Mouse (Mus musculus) G1E (cell line): Measurements from ENCODE around the gene Rtl8a. TPM values are rescaled to one million over a fixed set of nuclear protein-coding genes. Genes with fewer than 3 reads are reported as not detected.
"Not testable (repeated sequence)": the region's sequence is repeated elsewhere in the genome, so short reads cannot be mapped to it uniquely, and the experiment has no call there.

Experiments
- ATAC-seq: 2 replicates; pipeline ENCODE4 v1.8.0; 2016; ENCODE audit warnings: mild to moderate bottlenecking; ENCODE audit not compliant: insufficient number of reproducible peaks, poor library complexity, low FRiP score, severe bottlenecking; ENCODE audit errors: extremely low read depth
- DNase-seq: peaks from one replicate; pipeline ENCODE4 v3.0.0; 2012; ENCODE audit warnings: low spot score
- H3K27me3 ChIP-seq: 2 replicates; pipeline ENCODE4 v1.6.1; 2012; ENCODE audit warnings: mild to moderate bottlenecking, low read length, inconsistent platforms; ENCODE audit not compliant: insufficient read depth
- H3K36me3 ChIP-seq: replicated peaks from 2 replicates; pipeline ENCODE3; 2012; ENCODE audit warnings: mild to moderate bottlenecking, inconsistent platforms
- H3K4me1 ChIP-seq: 2 replicates; pipeline ENCODE4 v1.6.1; 2012; ENCODE audit warnings: low read depth, low read length, inconsistent platforms, mixed read lengths; ENCODE audit not compliant: insufficient read depth
- H3K4me3 ChIP-seq: 2 replicates; pipeline ENCODE4 v1.5.1; 2012; ENCODE audit warnings: low read depth, mild to moderate bottlenecking, inconsistent platforms, low read length, moderate library complexity, mixed read lengths
- H3K9me3 ChIP-seq: replicated peaks from 2 replicates; pipeline ENCODE4 v1.6.1; 2012; ENCODE audit warnings: inconsistent platforms
- CTCF ChIP-seq: IDR thresholded peaks from 2 replicates; pipeline ENCODE4 v1.5.1; 2012; ENCODE audit warnings: low read depth, low read length, inconsistent platforms, mixed read lengths
- GATA1 ChIP-seq: IDR thresholded peaks from 2 replicates; pipeline ENCODE4 v1.6.1; 2012; ENCODE audit warnings: borderline replicate concordance, low read length, inconsistent platforms, mixed read lengths
- GATA2 ChIP-seq: IDR thresholded peaks from 2 replicates; pipeline ENCODE4 v1.6.1; 2012; ENCODE audit warnings: low read depth, low read length, inconsistent platforms, borderline replicate concordance
- POLR2AphosphoS5 ChIP-seq: IDR thresholded peaks from 2 replicates; pipeline ENCODE4 v1.6.1; 2012; ENCODE audit warnings: low read depth, low read length, inconsistent platforms; ENCODE audit not compliant: insufficient replicate concordance
- TAL1 ChIP-seq: conservative IDR thresholded peaks from 2 replicates; pipeline ENCODE4 v1.6.1; 2012; ENCODE audit warnings: low read depth, low read length, inconsistent platforms, mixed read lengths
- polyA plus RNA-seq: library from polyadenylated mRNA; stranded (reverse); fragments of >175 nt; gene quantifications from 2 replicates; pipeline ENCODE4 v1.2.3, GENCODE M21; 2012
- total RNA-seq, 2 experiments: library from RNA; stranded (forward) in 1 of 2; stranded (reverse) in 1 of 2; fragments of 200-1000 nt in 1 of 2; fragments of >200 nt in 1 of 2; fragmentation: Nextera tagmentation in 1 of 2; gene quantifications; 2 replicates each; pipeline ENCODE4 v1.2.3; 2014 to 2017

Gene Rtl8a
- total RNA-seq (2014; fragmentation: Nextera tagmentation): not detected in 2 replicates
- total RNA-seq (2017): not detected in 2 replicates
- polyA plus RNA-seq: not detected in 2 replicates

- not testable (repeated sequence) for H3K27me3 ChIP-seq, DNase-seq, H3K4me1 ChIP-seq, H3K4me3 ChIP-seq, H3K9me3 ChIP-seq, ATAC-seq, H3K36me3 ChIP-seq
These were observed at the start of gene Rtl8a for GRCm38 (mm10) chrX:53642980-53643961. Gene Rtl8a (minus strand): TSS chrX:53643682.

DNA sequence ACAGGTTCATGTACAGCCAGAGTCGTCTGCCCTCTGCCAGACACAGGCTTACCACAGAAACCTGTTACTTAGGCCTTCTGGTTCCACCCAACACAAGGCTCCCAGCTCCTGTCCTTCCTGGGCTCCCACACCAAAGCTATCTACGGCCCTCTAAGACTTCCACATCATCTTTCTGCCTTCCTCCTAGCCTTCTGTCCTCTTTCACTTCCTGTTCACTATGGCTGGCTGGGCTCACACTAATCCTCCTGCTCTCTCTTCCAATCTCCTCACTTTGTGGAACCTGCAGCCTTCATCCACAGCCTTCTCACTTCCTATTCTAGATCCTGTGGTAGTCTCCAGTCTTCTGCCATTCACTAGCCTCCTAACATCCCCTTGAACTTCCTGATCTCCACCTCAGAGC, 49.7 kb upstream of the Rtl8a start:
- TF ChIP-seq GATA1 (no peak), CTCF (no peak), TAL1 (no peak), POLR2AphosphoS5 (no peak), GATA2 (no peak)
- DNase-seq (no peak), ATAC-seq (no peak)

DNA sequence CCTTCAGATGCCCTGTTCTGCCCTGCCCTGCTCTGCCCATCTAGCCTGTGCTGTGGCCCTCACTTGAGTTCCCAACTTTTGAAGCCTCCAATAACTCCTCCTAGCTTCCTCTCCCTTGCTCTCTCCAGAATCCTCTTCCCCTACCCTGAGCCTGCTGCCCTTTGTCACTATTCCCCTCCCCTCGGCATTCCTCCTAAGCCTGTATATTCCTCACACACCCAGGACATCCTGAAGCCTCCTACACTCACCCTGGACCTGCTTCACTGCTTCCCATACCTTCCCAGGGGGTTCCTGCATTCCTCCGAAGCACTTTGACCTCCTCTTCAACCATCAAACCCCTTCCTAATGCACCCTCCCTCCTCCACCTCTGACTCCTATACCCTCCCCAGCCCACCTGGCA, 48.6 kb upstream of the Rtl8a start:
- no peaks in the 10 kb centered on the region for H3K36me3 ChIP-seq
- no peaks in the 10 kb centered on the region for H3K9me3 ChIP-seq
- no peak for DNase-seq
- no peaks in the 10 kb centered on the region for H3K27me3 ChIP-seq
- no peak for TF ChIP-seq CTCF
- TF ChIP-seq TAL1: no peak
- no peak for TF ChIP-seq POLR2AphosphoS5
- TF ChIP-seq GATA1: no peak
- TF ChIP-seq GATA2: no peak
- ATAC-seq: no peak
- no peak overlapping the region for H3K4me3 ChIP-seq
- no peaks in the 10 kb centered on the region for H3K4me1 ChIP-seq

More for the DNA sequence above, 49.7 kb upstream of the Rtl8a start:
- Histone ChIP-seq H3K36me3 (no peaks in the 10 kb centered on the region), H3K4me3 (no peak overlapping the region), H3K4me1 (no peaks in the 10 kb centered on the region), H3K27me3 (no peaks in the 10 kb centered on the region), H3K9me3 (no peaks in the 10 kb centered on the region)

GRCm38 (mm10) chrX:53684676-53685075, 41.2 kb upstream of the Rtl8a start:
- DNase-seq, H3K4me3 ChIP-seq, ATAC-seq, H3K4me1 ChIP-seq, H3K27me3 ChIP-seq, H3K9me3 ChIP-seq, H3K36me3 ChIP-seq: not testable (repeated sequence)

- not testable (repeated sequence) for ATAC-seq, H3K36me3 ChIP-seq, H3K4me3 ChIP-seq, DNase-seq, H3K4me1 ChIP-seq, H3K27me3 ChIP-seq, H3K9me3 ChIP-seq
These were observed 39.2 kb upstream of the Rtl8a start for GRCm38 (mm10) chrX:53682650-53683049.

GRCm38 (mm10) chrX:53676943-53677342, 33.5 kb upstream of the Rtl8a start:
- not testable (repeated sequence) for ATAC-seq, DNase-seq, H3K4me1 ChIP-seq, H3K36me3 ChIP-seq, H3K4me3 ChIP-seq, H3K27me3 ChIP-seq, H3K9me3 ChIP-seq

DNA sequence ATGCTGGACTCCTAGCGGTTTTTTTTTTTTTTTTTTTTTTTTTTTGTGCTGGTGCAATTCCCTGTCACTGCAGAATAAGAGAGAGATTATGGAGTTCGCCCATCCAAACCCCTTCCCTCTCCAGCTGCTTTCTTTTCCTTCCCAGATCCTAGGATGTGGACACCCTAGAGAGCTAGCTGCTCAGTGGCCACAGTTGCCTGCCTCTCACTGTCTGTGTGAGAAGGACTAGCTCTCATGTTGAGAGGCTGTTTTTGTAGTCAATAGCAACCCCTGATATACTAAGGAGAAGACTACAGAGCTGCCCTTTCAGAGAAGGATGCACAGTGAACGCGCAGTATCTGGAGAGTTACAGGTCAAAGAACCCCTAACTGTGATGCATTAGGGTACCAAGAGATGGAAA, 27.2 kb upstream of the Rtl8a start:
- not testable (repeated sequence) for H3K4me3 ChIP-seq, H3K36me3 ChIP-seq, H3K27me3 ChIP-seq, H3K4me1 ChIP-seq, DNase-seq, H3K9me3 ChIP-seq, ATAC-seq
